Mouse (Mus musculus) gastrocnemius, adult 2 months (tissue): Measurements from ENCODE around the gene Ercc4. TPM values are rescaled to one million over a fixed set of nuclear protein-coding genes. Genes with fewer than 3 reads are reported as not detected.

ENCODE experiments used
- DNase-seq: peaks from one replicate; pipeline ENCODE4 v3.0.0; 2022
- H3K27ac ChIP-seq: fragments of 200-600 bp; 2 replicates; pipeline ENCODE4 v1.8.1; 2022; ENCODE audit warnings: mild to moderate bottlenecking
- H3K4me3 ChIP-seq: fragments of 200-600 bp; 2 replicates; pipeline ENCODE4 v1.8.1; 2022; ENCODE audit warnings: mild to moderate bottlenecking, moderate library complexity
- CTCF ChIP-seq: fragments of 200-600 bp; IDR thresholded peaks from 2 replicates; pipeline ENCODE4 v1.8.1; 2022; ENCODE audit warnings: antibody characterized with exemption, mild to moderate bottlenecking, moderate library complexity
- intact Hi-C: fragments of 180-260 bp; cut with DNase I; formaldehyde crosslinking; loops from one replicate; pipeline ENCODE4 v1.15.1; 2025
- total RNA-seq, 2 experiments: library from RNA; stranded (reverse); gene quantifications; 2 replicates each; pipeline ENCODE4 v1.2.3; 2021

The Ercc4 gene
- total RNA-seq, 2 experiments from 2014 or later = 4.4 to 5.7 TPM

GRCm38 (mm10) chr16:13118754-13119294 is 9.3 kb downstream of the Ercc4 start:
- Histone ChIP-seq H3K27ac (no peak overlapping the region), H3K4me3 (no peak overlapping the region)
- no peak for TF ChIP-seq CTCF
- intact Hi-C loops = loop anchor here (1.0 to 10.0 kb wide), 2 partner anchors 546 to 613 kb away; partner anchors contain the start of gene Parn
- DNase-seq = no peak

- intact Hi-C loops = loop anchor here (10.0 kb wide), 1 partner anchor 545 kb away; the partner anchor contains the start of gene Parn
- Histone ChIP-seq H3K4me3 (no peak overlapping the region), H3K27ac (no peak overlapping the region)
- DNase-seq = no peak
- no peak for TF ChIP-seq CTCF
Observed at GRCm38 (mm10) chr16:13119641-13120350, 10.3 kb downstream of the Ercc4 start.

DNA sequence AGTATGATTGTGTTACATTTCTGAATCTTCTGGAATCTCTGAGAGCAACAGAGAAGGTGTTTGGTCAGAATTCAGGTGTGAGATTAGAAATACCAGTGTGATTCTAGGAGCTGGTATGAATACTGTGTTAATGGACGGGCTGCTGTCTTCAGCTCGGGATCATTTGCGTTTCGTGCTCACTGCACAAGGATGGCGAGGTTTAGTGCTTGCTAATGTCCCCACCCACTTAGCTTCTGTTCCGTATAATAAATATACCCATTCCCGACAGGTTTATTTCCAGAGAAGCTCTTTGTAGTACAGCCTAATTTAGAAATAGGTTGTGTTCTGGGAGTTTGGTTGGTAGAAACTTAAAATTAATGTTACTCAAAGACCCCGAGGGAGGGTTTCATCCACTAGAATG is 15.9 kb downstream of the Ercc4 start:
- no peak overlapping the region for H3K4me3 ChIP-seq
- H3K27ac ChIP-seq = no peak overlapping the region
- intact Hi-C loops = no loop called here
- no peak for DNase-seq
- no peak for TF ChIP-seq CTCF

DNA sequence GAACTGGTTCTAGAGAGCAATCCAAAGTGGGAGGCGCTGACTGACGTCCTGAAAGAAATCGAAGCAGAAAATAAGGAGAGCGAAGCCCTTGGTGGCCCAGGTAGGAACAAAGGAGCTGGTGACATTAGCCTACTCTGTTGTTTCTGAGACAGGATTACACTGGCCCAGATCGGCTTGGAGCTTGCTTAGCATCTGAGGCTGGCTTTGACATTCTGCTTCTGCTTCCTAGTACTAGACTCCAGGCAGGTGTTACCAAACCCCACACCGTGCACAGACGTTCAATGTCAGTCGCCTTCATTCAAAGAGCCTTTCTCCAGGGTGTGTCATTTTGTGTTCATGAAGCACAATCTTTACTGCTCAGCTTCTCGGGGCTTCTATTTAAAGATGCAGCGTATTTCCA is 18.1 kb downstream of the Ercc4 start:
- intact Hi-C loops = no loop called here
- Histone ChIP-seq H3K27ac (no peak overlapping the region), H3K4me3 (no peak overlapping the region)
- TF ChIP-seq CTCF = no peak
- no peak for DNase-seq

GRCm38 (mm10) chr16:13130412-13130811 is 20.9 kb downstream of the Ercc4 start:
- peak; percentile 28 for DNase-seq
- peak; percentile 71 for TF ChIP-seq CTCF
- intact Hi-C loops = no loop called here
- H3K27ac ChIP-seq = no peak overlapping the region
- H3K4me3 ChIP-seq = no peak overlapping the region

GRCm38 (mm10) chr16:13141220-13141619 is 31.7 kb downstream of the Ercc4 start:
- H3K27ac ChIP-seq = no peak overlapping the region
- no peak for TF ChIP-seq CTCF
- intact Hi-C loops = no loop called here
- no peak overlapping the region for H3K4me3 ChIP-seq
- no peak for DNase-seq

GRCm38 (mm10) chr16:13143932-13144331 is 34.4 kb downstream of the Ercc4 start:
- no peak for TF ChIP-seq CTCF
- H3K27ac ChIP-seq = no peak overlapping the region
- no peak overlapping the region for H3K4me3 ChIP-seq
- intact Hi-C loops = no loop called here
- no peak for DNase-seq

DNA sequence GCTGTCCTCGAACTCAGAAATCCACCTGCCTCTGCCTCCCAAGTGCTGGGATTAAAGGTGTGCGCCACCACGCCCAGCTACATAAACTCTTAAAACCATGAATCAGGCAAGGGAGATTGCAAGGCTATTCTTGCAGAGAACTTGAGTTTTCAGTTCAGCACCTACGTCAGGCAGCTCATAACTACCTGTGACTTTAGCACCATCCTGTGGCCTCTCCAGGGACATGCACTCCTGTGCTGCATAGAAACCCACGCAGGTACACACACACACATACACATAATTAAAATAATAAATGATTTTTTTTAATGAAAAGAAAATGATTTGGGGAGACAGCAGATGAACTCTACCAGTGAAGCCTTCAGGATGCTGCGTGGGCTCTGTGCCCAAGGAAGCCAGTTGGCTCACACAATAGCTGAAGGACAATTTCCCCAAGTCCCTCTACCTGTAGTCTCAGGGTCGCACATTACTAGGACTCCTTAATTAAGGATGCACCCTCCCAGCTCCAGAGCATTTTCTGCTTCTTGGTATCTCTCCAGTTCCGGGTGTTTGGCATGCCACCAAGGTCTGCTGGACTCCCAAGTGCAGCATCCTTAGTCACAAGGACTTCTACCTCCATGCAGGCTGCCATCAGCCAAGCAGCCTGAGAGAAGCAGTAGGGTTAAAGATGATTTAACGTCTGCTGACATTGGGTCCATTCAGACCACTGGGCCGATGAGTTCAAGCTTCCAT is 35.4 kb downstream of the Ercc4 start:
- no peak for DNase-seq
- no peak overlapping the region for H3K27ac ChIP-seq
- H3K4me3 ChIP-seq = no peak overlapping the region
- intact Hi-C loops = no loop called here
- no peak for TF ChIP-seq CTCF

- no peak for DNase-seq
- Histone ChIP-seq H3K4me3 (no peak overlapping the region), H3K27ac (no peak overlapping the region)
- intact Hi-C loops = no loop called here
- TF ChIP-seq CTCF = no peak
Observed at GRCm38 (mm10) chr16:13146231-13146630, 36.7 kb downstream of the Ercc4 start.

- Histone ChIP-seq H3K27ac (no peak overlapping the region), H3K4me3 (no peak overlapping the region)
- DNase-seq = no peak
- TF ChIP-seq CTCF = no peak
- intact Hi-C loops = no loop called here
Observed at GRCm38 (mm10) chr16:13147810-13148555, 38.5 kb downstream of the Ercc4 start.

GRCm38 (mm10) chr16:13149950-13150349 is 40.5 kb downstream of the Ercc4 start:
- Histone ChIP-seq H3K4me3 (no peak overlapping the region), H3K27ac (no peak overlapping the region)
- intact Hi-C loops = no loop called here
- no peak for DNase-seq
- TF ChIP-seq CTCF = no peak

DNA sequence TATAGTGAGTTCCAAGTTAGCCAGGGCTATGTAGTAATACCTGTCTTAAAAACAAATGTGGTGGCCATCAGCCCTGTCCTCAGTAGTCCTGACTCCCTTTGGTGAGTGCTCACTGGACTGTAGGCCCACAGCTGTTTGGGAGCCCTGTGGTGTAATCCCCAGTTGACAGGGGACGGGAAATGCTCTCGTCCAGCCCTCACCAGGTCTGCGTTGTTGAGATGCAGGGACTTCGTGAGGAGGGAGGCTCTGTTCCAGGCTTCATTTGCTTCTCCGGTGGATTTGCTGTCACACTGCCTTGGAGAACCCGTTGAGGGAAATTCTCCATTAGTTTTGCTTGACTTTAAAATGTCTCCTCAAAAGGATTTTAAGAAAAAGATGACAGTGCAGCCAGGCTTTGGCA is 41.3 kb downstream of the Ercc4 start:
- intact Hi-C loops = no loop called here
- DNase-seq = no peak
- Histone ChIP-seq H3K27ac (no peak overlapping the region), H3K4me3 (no peak overlapping the region)
- no peak for TF ChIP-seq CTCF

- DNase-seq = no peak
- intact Hi-C loops = no loop called here
- no peak for TF ChIP-seq CTCF
- H3K4me3 ChIP-seq = no peak overlapping the region
- H3K27ac ChIP-seq = no peak overlapping the region
Observed at GRCm38 (mm10) chr16:13152475-13152874, 43.0 kb downstream of the Ercc4 start.
